Mouse (Mus musculus) limb, embryonic 14.5 days (tissue): ENCODE results near the gene Yrdc. TPM values are rescaled to one million over a fixed set of nuclear protein-coding genes. Genes with fewer than 3 reads are reported as not detected.

ENCODE experiments used
- ATAC-seq: fragments of 200-750 bp; cut with Nextera tagmentation; 2 replicates; pipeline ENCODE4 v1.8.0; 2017; ENCODE audit warnings: low read depth, moderate number of reproducible peaks, moderate TSS enrichment; ENCODE audit not compliant: low FRiP score
- DNase-seq: peaks from one replicate; pipeline ENCODE4 v3.0.0-alpha.2; 2015; ENCODE audit warnings: low spot score
- H3K27ac ChIP-seq: fragments of 300-500 bp; sonication (generic); replicated peaks from 2 replicates; pipeline ENCODE4 v1.5.1; 2014; ENCODE audit warnings: low read depth, mild to moderate bottlenecking, low read length, moderate library complexity, mixed read lengths
- H3K27me3 ChIP-seq: fragments of 300-500 bp; sonication (generic); 2 replicates; pipeline ENCODE4 v1.6.1; 2014; ENCODE audit warnings: low read length, mixed read lengths; ENCODE audit not compliant: control insufficient read depth, insufficient read depth
- H3K36me3 ChIP-seq: fragments of 300-500 bp; sonication (generic); 2 replicates; pipeline ENCODE4 v1.6.1; 2014; ENCODE audit warnings: mild to moderate bottlenecking, low read length, moderate library complexity, mixed read lengths; ENCODE audit not compliant: control insufficient read depth, insufficient read depth
- H3K4me1 ChIP-seq: fragments of 300-500 bp; sonication (generic); 2 replicates; pipeline ENCODE4 v1.6.1; 2014; ENCODE audit warnings: antibody characterized with exemption, low read length, mixed read lengths; ENCODE audit not compliant: control insufficient read depth, insufficient read depth
- H3K4me2 ChIP-seq: fragments of 300-500 bp; sonication (generic); replicated peaks from 2 replicates; pipeline ENCODE4 v1.6.1; 2014; ENCODE audit warnings: low read depth, mild to moderate bottlenecking, low read length, moderate library complexity; ENCODE audit not compliant: severe bottlenecking
- H3K4me3 ChIP-seq: fragments of 300-500 bp; sonication (generic); replicated peaks from 2 replicates; pipeline ENCODE4 v1.5.1; 2014; ENCODE audit warnings: low read length
- H3K9ac ChIP-seq: fragments of 300-500 bp; sonication (generic); 2 replicates; pipeline ENCODE4 v1.6.1; 2014; ENCODE audit warnings: mild to moderate bottlenecking, low read depth, low read length, moderate library complexity; ENCODE audit not compliant: severe bottlenecking
- H3K9me3 ChIP-seq: fragments of 300-500 bp; sonication (generic); 2 replicates; pipeline ENCODE4 v1.6.1; 2016; ENCODE audit warnings: low read length; ENCODE audit not compliant: control insufficient read depth
- POLR2A ChIP-seq: fragments of 200-500 bp; IDR thresholded peaks from 2 replicates; pipeline ENCODE4 v1.8.0; 2012; ENCODE audit warnings: inconsistent platforms, mild to moderate bottlenecking, moderate library complexity, borderline replicate concordance; ENCODE audit not compliant: insufficient read depth, insufficient read length; ENCODE audit errors: extremely low read depth
- WGBS: fragments of 180-500 bp; shearing (Covaris S2); extraction: QIAGEN DNeasy Blood & Tissue Kit; methylation state at CpG from one replicate; pipeline ENCODE4 v1.1.7; 2014; 5-methylcytosine and 5-hydroxymethylcytosine counted together
- polyA plus RNA-seq, 2 experiments: library from polyadenylated mRNA; depleted of rRNA in 1 of 2; stranded (reverse) in 1 of 2; unstranded in 1 of 2; fragments of >200 nt; fragmentation: Nextera tagmentation in 1 of 2; extraction: Ambion mirVana in 1 of 2; gene quantifications; 2 replicates each; pipeline versions ENCODE4 v1.2.1 to v1.2.3; 2012 to 2014

Gene Yrdc
- polyA plus RNA-seq, 2 experiments = 48.6 to 54.6 TPM

DNA sequence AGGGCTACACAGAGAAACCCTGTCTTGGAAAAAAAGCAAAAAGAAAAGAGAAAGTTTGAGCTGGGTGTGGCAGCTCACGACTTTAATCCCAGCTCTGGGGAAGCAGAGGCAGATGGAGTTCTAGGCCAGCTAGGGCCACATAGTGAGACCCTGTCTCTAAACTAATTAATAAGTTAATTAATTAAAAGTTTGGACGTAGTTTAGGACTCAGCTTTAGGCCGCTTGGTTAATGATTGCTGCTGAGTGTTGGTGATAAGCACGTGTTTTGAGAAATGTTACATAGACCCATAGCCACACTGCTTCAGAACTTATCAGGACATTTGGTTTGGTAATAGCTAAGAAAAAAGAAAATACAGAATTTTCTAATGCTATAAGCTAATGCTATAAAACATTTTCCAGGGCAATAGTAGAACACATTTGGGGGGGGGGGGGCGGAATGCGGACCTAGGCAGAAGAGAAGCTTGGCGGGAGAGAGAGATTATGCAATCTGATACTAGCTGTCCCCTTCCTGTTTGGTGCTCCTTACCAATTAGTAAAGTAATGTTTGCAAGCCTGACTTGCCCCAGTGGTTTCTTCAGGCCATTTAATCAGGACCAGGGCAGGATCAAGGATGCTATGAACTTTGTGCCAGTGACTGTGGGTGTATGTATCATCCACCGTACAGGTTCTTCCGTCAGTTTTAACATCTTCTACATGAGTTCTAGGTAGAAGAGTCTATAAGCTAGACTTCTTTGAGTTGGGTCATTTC is 41.2 kb upstream of the Yrdc start:
- Histone ChIP-seq H3K36me3 (peaks cover 42% of the 10 kb centered on the region), H3K4me1 (no peaks in the 10 kb centered on the region), H3K27ac (no peak overlapping the region), H3K27me3 (no peaks in the 10 kb centered on the region), H3K4me3 (no peak overlapping the region), H3K9me3 (no peaks in the 10 kb centered on the region), H3K9ac (no peak overlapping the region), H3K4me2 (no peak overlapping the region)
- TF ChIP-seq POLR2A = no peak
- no peak for DNase-seq
- no peak for ATAC-seq
- 92% methylated on average over 9 of the region's 9 CpGs for WGBS

GRCm38 (mm10) chr4:124810056-124810455 is 40.4 kb upstream of the Yrdc start:
- H3K4me2 ChIP-seq = no peak overlapping the region
- WGBS = 88% methylated on average over 7 of the region's 7 CpGs
- no peak for TF ChIP-seq POLR2A
- H3K36me3 ChIP-seq = peaks cover 38% of the 10 kb centered on the region
- no peak overlapping the region for H3K4me3 ChIP-seq
- H3K9ac ChIP-seq = no peak overlapping the region
- ATAC-seq (no peak), DNase-seq (no peak)
- no peaks in the 10 kb centered on the region for H3K4me1 ChIP-seq
- no peaks in the 10 kb centered on the region for H3K27me3 ChIP-seq
- H3K27ac ChIP-seq = no peak overlapping the region
- no peaks in the 10 kb centered on the region for H3K9me3 ChIP-seq

DNA sequence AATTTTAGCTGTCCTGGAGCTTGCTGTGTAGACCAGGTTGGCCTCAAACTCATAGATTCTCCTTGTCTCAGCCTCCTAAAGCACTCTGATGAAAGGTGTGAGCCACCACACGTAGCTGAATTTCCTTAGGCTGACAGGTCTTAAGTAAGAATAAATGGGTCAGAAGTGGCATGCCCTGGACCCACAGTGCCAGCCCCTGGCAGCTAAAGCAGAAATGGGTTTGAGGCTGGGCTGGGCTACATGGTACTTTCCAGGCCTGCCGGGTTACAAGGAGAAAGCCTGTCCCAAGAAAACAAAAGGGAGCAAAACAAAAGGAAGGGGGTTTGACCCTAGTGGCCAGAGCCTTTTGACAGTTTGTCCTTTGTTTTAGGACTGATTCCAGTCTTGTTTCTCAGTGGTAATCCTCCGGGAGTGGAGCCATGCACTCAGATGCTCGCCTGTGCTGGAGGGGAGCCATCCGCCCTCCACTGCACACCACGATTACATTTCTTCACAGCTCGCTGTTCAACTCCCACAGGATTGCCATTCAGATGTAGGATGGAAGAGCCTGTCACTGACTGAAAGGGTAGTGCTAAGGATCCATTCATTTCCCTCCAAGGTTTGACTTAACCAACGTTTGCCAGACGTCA is 39.0 kb upstream of the Yrdc start:
- no peak for ATAC-seq
- Histone ChIP-seq H3K36me3 (peaks cover 35% of the 10 kb centered on the region), H3K9ac (no peak overlapping the region)

GRCm38 (mm10) chr4:124815901-124816300 is 34.6 kb upstream of the Yrdc start:
- WGBS = 94% methylated on average over 11 of the region's 11 CpGs
- Histone ChIP-seq H3K27me3 (no peaks in the 10 kb centered on the region), H3K9me3 (no peaks in the 10 kb centered on the region), H3K27ac (no peak overlapping the region), H3K4me3 (no peak overlapping the region), H3K4me2 (no peak overlapping the region), H3K4me1 (no peaks in the 10 kb centered on the region), H3K36me3 (peaks cover 38% of the 10 kb centered on the region), H3K9ac (no peak overlapping the region)
- TF ChIP-seq POLR2A = no peak
- no peak for DNase-seq
- no peak for ATAC-seq

More for the DNA sequence above, 39.0 kb upstream of the Yrdc start:
- no peak for DNase-seq
- no peaks in the 10 kb centered on the region for H3K4me1 ChIP-seq
- no peak for TF ChIP-seq POLR2A
- 81% methylated on average over 9 of the region's 9 CpGs for WGBS
- H3K27me3 ChIP-seq = no peaks in the 10 kb centered on the region
- no peaks in the 10 kb centered on the region for H3K9me3 ChIP-seq
- H3K4me2 ChIP-seq = no peak overlapping the region
- no peak overlapping the region for H3K27ac ChIP-seq
- H3K4me3 ChIP-seq = no peak overlapping the region

DNA sequence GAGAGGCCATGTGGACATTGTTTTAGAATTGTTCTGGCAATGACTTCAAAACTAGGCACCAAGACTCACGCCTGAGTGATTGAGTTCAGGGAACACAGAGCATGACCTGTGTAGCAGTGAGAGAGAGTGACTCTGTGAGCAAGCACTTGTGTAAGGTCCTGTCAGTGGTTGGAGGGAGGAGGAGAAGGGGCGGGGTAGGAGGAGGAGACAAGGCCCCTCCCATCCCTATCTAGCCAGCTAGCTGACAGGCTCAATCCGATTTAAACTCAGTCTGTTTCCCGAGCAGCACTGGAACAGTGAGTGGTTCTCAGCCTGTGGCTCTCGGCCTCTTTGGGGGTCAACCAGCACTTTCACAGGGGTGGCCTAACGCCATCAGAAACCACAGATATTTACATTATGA is 32.7 kb upstream of the Yrdc start:
- Histone ChIP-seq H3K4me1 (no peaks in the 10 kb centered on the region), H3K27ac (no peak overlapping the region), H3K4me3 (no peak overlapping the region), H3K36me3 (peaks cover 42% of the 10 kb centered on the region), H3K9me3 (no peaks in the 10 kb centered on the region), H3K27me3 (no peaks in the 10 kb centered on the region), H3K4me2 (no peak overlapping the region), H3K9ac (no peak overlapping the region)
- no peak for ATAC-seq
- DNase-seq = peak; percentile 9
- no peak for TF ChIP-seq POLR2A
- 25% methylated on average over 6 of the region's 6 CpGs for WGBS
